Mouse (Mus musculus) intestine, embryonic 14.5 days (tissue): ENCODE measurements at regions not wholly inside any gene's neighbourhood (a gene's known extent, or its start where the extent isn't known, plus 50 kb on each side); places are given as distances from the start of the nearest gene placed in this dataset.

Source experiments
- ATAC-seq: fragments of 200-750 bp; cut with Nextera tagmentation; replicated peaks from 2 replicates; pipeline ENCODE4 v1.8.0; 2017; ENCODE audit warnings: low read depth, moderate number of reproducible peaks, moderate TSS enrichment, moderate library complexity; ENCODE audit not compliant: low FRiP score, low TSS enrichment
- DNase-seq: peaks from one replicate; pipeline ENCODE4 v3.0.0-alpha.2; 2018; ENCODE audit warnings: low spot score
- H3K27ac ChIP-seq: fragments of 300-500 bp; sonication (generic); 2 replicates; pipeline ENCODE4 v1.5.1; 2014; ENCODE audit warnings: low read depth, mild to moderate bottlenecking, control low read depth
- H3K27me3 ChIP-seq: fragments of 300-500 bp; sonication (generic); replicated peaks from 2 replicates; pipeline ENCODE4 v1.6.1; 2014; ENCODE audit warnings: low read length, control low read depth; ENCODE audit not compliant: control insufficient read depth, insufficient read depth
- H3K36me3 ChIP-seq: fragments of 300-500 bp; sonication (generic); 2 replicates; pipeline ENCODE4 v1.6.1; 2014; ENCODE audit warnings: low read length, control low read depth; ENCODE audit not compliant: control insufficient read depth, insufficient read depth
- H3K4me1 ChIP-seq: fragments of 300-500 bp; sonication (generic); replicated peaks from 2 replicates; pipeline ENCODE4 v1.6.1; 2014; ENCODE audit warnings: low read length, control low read depth, mixed read lengths; ENCODE audit not compliant: control insufficient read depth, insufficient read depth
- H3K4me2 ChIP-seq: fragments of 300-500 bp; sonication (generic); 2 replicates; pipeline ENCODE4 v1.6.1; 2014; ENCODE audit warnings: low read length
- H3K4me3 ChIP-seq: fragments of 300-500 bp; sonication (generic); 2 replicates; pipeline ENCODE4 v1.5.1; 2014; ENCODE audit warnings: low read depth, low read length, control low read depth, mixed read lengths
- H3K9ac ChIP-seq: fragments of 300-500 bp; sonication (generic); 2 replicates; pipeline ENCODE4 v1.6.1; 2014; ENCODE audit warnings: mild to moderate bottlenecking, low read length
- H3K9me3 ChIP-seq: fragments of 300-500 bp; sonication (generic); 2 replicates; pipeline ENCODE4 v1.6.1; 2016; ENCODE audit warnings: low read length, control low read depth; ENCODE audit not compliant: control insufficient read depth
- WGBS: fragments of 180-500 bp; shearing (Covaris S2); extraction: QIAGEN DNeasy Blood & Tissue Kit; methylation state at CpG from one replicate; pipeline ENCODE4 v1.1.7; 2014; 5-methylcytosine and 5-hydroxymethylcytosine counted together

GRCm38 (mm10) chr2:173930606-173931177 lies 145.4 kb upstream of the Stx16 start:
- ATAC-seq (no peak), DNase-seq (no peak)
- Histone ChIP-seq H3K9ac (no peak overlapping the region), H3K36me3 (no peaks in the 10 kb centered on the region), H3K4me3 (no peak overlapping the region), H3K4me1 (no peaks in the 10 kb centered on the region), H3K9me3 (no peaks in the 10 kb centered on the region), H3K27ac (no peak overlapping the region), H3K4me2 (no peak overlapping the region), H3K27me3 (no peaks in the 10 kb centered on the region)
- WGBS, result 76% methylated on average over 17 of the region's 17 CpGs

DNA sequence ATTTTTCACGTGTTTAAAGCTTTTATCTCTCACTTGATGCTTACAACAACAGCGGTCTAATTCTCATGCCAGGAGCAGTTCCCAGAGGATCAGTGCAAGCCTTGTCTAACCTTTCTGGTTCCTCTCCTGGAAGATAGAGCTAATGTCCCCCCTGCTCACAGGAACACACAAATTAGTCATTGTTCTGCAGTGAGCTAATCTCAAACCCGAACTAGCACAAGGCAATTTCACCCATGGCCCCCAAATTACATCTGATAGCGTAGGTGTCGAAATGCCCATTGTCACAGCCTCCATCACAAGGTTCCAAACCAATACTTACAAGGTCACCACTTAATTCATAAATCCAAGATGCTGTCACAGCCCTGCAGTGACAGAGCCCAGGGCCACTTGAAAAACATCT lies 140.4 kb upstream of the Stx16 start:
- H3K27me3 ChIP-seq, result no peaks in the 10 kb centered on the region
- 80% methylated on average over 5 of the region's 5 CpGs for WGBS
- no peaks in the 10 kb centered on the region for H3K36me3 ChIP-seq
- no peak overlapping the region for H3K4me2 ChIP-seq
- no peak for ATAC-seq
- peaks cover 4% of the 10 kb centered on the region; the same call in 1 of the 2 replicates for H3K4me1 ChIP-seq
- no peak overlapping the region for H3K9ac ChIP-seq
- no peaks in the 10 kb centered on the region for H3K9me3 ChIP-seq
- H3K27ac ChIP-seq, result no peak overlapping the region
- DNase-seq, result no peak
- H3K4me3 ChIP-seq, result no peak overlapping the region

DNA sequence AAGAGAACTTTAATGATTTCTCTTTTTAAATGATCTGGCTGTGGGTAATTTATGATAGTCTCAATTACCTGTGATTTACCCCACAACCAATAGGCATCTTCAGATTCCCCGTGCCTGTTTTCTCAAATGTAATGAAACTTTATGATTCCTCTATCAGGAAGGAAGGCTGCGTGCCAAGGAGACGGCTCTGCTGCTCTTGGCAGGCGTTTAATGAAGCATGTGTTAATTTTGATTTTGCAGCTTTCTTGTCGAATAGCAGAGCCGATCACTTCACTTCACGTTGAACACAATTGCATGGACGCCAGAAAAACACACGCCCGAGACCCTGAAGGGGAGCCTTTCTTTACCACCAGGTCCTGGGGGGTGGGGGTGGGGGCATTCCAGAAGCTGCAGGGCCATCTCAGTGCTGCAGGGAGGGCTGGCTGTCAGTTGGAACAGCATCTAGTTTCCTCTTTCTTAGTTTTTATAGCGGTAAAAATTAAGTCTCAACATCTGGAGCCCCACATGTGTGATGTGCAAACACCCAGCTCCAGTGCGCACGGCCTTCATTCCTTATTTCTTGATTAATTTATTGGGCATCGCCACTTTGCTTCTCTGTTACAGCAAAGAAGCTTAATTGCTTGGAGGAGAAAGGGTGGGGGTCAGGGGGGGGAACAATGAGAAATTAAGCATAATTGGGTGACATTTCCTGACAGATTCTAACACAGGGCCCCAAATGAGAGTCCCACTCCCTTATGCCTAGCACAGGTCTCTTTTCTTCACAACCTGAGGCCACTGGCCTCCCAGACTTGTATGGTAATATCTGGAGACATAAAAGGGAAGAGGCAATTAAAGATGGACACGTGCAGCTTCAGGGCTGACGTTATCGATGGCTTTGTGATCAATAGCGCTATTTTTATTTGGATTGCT lies 138.3 kb upstream of the Stx16 start:
- H3K9me3 ChIP-seq, result no peaks in the 10 kb centered on the region
- H3K27me3 ChIP-seq, result no peaks in the 10 kb centered on the region
- DNase-seq (no peak), ATAC-seq (no peak)
- H3K4me1 ChIP-seq, result peaks cover 4% of the 10 kb centered on the region; the same call in 1 of the 2 replicates
- H3K36me3 ChIP-seq, result no peaks in the 10 kb centered on the region
- WGBS, result 61% methylated on average over 18 of the region's 18 CpGs
- no peak overlapping the region for H3K4me2 ChIP-seq
- no peak overlapping the region for H3K9ac ChIP-seq
- H3K4me3 ChIP-seq, result no peak overlapping the region
- H3K27ac ChIP-seq, result no peak overlapping the region

DNA sequence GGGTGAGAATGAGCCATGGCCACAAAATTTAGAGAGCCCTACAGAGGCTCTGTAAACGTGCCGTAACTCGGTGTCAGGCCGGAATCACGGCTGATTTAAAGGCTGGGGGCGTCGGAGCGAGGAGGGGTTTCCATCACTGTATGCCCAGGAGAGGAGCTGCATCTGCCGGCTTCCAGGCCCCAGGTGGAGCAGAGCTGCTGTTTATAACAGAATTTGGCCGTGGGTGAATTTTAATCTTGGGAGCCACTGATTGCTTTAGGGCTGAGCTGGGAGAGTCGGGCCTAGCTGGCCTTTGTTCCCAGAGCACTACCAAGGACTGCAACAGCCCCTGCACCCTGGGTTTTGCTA lies 137.7 kb upstream of the Stx16 start:
- DNase-seq, result no peak
- ATAC-seq, result no peak
- WGBS, result 44% methylated on average over 11 of the region's 11 CpGs

DNA sequence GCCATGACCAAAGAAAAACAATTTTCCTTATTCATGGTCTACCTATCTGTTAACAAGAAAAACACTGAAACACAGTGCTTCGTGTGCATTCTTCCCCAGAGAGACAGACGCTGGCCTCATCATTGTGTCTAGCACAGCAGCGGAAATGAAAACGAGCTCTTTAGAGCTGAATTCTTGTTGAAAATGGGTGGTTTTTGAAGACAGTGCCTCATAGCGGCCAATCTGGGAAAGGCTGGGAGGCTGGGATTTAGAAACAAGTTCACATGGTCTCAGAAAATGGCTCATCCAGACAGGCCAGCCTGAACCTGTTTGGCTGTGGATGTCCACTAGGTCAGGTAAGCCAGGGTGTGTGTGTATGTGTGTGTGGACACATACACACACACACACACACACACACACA lies 130.7 kb upstream of the Stx16 start:
- Histone ChIP-seq H3K4me3 (no peak overlapping the region), H3K9ac (no peak overlapping the region), H3K36me3 (no peaks in the 10 kb centered on the region), H3K27ac (no peak overlapping the region), H3K4me1 (no peaks in the 10 kb centered on the region), H3K4me2 (no peak overlapping the region), H3K27me3 (no peaks in the 10 kb centered on the region), H3K9me3 (0 out of 2 replicates have a peak, but pooled peaks cover 3% of the 10 kb centered on the region)
- 94% methylated on average over 5 of the region's 5 CpGs for whole genome bisulfite sequencing
- ATAC-seq (no peak), DNase-seq (peak; percentile 32)

More for the DNA sequence above, 137.7 kb upstream of the Stx16 start:
- peaks cover 4% of the 10 kb centered on the region; the same call in 1 of the 2 replicates for H3K4me1 ChIP-seq
- H3K27ac ChIP-seq, result no peak overlapping the region
- H3K4me2 ChIP-seq, result no peak overlapping the region
- no peak overlapping the region for H3K4me3 ChIP-seq
- no peaks in the 10 kb centered on the region for H3K9me3 ChIP-seq
- no peak overlapping the region for H3K9ac ChIP-seq
- no peaks in the 10 kb centered on the region for H3K36me3 ChIP-seq
- no peaks in the 10 kb centered on the region for H3K27me3 ChIP-seq

- 0 out of 2 replicates have a peak, but pooled peaks cover 3% of the 10 kb centered on the region for H3K9me3 ChIP-seq
- H3K4me2 ChIP-seq, result no peak overlapping the region
- H3K27me3 ChIP-seq, result no peaks in the 10 kb centered on the region
- H3K4me3 ChIP-seq, result no peak overlapping the region
- H3K4me1 ChIP-seq, result no peaks in the 10 kb centered on the region
- H3K36me3 ChIP-seq, result no peaks in the 10 kb centered on the region
- H3K9ac ChIP-seq, result no peak overlapping the region
- ATAC-seq (no peak), DNase-seq (no peak)
- WGBS, result 88% methylated on average over 5 of the region's 5 CpGs
- no peak overlapping the region for H3K27ac ChIP-seq
Observed at GRCm38 (mm10) chr2:173948586-173948985, 127.5 kb upstream of the Stx16 start.

GRCm38 (mm10) chr2:173950164-173950891 lies 125.8 kb upstream of the Stx16 start:
- Histone ChIP-seq H3K4me2 (no peak overlapping the region), H3K4me3 (no peak overlapping the region), H3K9ac (no peak overlapping the region), H3K4me1 (no peaks in the 10 kb centered on the region), H3K27ac (no peak overlapping the region), H3K36me3 (no peaks in the 10 kb centered on the region), H3K27me3 (no peaks in the 10 kb centered on the region), H3K9me3 (0 out of 2 replicates have a peak, but pooled peaks cover 1% of the 10 kb centered on the region)
- ATAC-seq (no peak), DNase-seq (peak; percentile 47)
- 48% methylated on average over 10 of the region's 10 CpGs for WGBS

DNA sequence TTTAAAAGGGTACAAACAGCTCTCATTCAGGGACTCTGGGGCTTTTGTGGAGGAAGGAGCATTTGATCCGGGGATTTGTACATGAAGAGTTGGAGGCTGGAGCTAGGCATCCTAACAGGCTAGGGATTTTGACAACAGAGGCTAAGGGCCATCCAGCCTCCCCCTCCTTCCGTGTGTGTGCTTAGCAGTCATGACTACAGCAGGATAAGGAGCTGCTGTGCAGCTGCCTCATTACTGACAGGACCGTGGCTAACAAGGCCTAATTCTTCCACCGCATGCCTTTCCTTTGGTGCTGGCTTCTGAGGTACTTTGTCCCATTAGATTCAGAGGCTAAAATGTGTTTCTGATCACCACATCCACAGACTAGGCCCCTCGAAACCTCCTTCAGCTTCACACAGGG lies 110.0 kb upstream of the Stx16 start:
- no peak for ATAC-seq
- no peaks in the 10 kb centered on the region for H3K27me3 ChIP-seq
- no peak overlapping the region for H3K4me2 ChIP-seq
- H3K9ac ChIP-seq, result no peak overlapping the region
- H3K4me3 ChIP-seq, result no peak overlapping the region
- peak; percentile 38 for DNase-seq
- H3K4me1 ChIP-seq, result no peaks in the 10 kb centered on the region
- H3K36me3 ChIP-seq, result no peaks in the 10 kb centered on the region
- no peak overlapping the region for H3K27ac ChIP-seq
- H3K9me3 ChIP-seq, result no peaks in the 10 kb centered on the region
- 75% methylated on average over 5 of the region's 5 CpGs for WGBS
